Mouse (Mus musculus): ENCODE measurements around the gene Mgat3. TPM values are rescaled to one million over a fixed set of nuclear protein-coding genes. Genes with fewer than 3 reads are reported as not detected.

The Mgat3 gene
- polyA plus RNA-seq, 1 experiment: 65.1 TPM

DNA sequence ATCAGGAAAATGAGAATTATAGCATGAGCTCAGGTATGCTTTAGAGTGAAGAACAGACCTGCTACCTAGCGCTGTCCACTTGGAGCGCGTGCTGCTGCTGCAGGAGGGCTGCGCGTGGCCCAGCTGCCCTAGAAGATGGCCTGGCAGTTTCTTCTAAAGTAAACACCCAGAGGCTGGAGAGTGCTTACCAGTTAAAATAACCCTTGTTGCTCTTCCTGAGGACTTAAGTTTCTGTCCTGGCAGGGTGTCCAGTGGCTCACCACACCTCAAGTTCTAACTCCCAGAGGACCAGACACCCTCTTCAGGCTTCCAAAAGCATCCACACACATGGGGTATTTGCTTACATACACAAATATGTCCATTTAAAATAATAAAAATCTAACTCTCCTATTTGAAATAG lies 28.1 kb upstream of the Mgat3 start:
- TF ChIP-seq CTCF (IDR thresholded peaks at IDR 0.05; ENCODE audit: insufficient read depth, low read depth, low read length) (no peak), POLR2A (IDR thresholded peaks at IDR 0.05; ENCODE audit: insufficient read depth, low read depth, low read length) (no peak)
- WGBS: 98% methylated on average over 5 of the region's 5 CpGs
- Histone ChIP-seq H3K4me3 (ENCODE audit: insufficient read depth, low read depth, low read length) (no peak overlapping the region), H3K27ac (ENCODE audit: insufficient read depth, low read depth, low read length) (no peak overlapping the region), H3K4me1 (ENCODE audit: control insufficient read depth, insufficient read depth, low read length) (peaks cover 5% of the 10 kb centered on the region)

DNA sequence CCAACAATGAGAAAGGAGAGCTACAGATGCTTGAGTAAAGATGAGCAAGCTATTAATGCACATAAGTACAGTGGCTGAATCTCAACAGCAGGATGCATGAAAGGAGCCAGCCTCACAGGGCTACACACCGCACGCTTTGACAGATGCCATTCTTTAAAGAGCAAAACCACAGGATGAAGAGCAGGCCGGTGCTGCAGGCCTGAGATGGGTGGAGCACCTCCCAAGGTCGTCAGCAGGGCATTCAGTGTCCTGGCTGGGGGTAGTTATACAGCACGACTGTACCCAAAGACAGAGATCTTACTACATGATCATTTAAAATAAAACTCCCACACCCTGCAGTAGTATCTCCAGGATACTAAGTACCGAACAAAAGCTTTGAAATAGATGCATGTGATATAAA lies 27.4 kb upstream of the Mgat3 start:
- WGBS: 54% methylated on average over 6 of the region's 6 CpGs
- Histone ChIP-seq H3K27ac (ENCODE audit: insufficient read depth, low read depth, low read length) (no peak overlapping the region), H3K4me3 (ENCODE audit: insufficient read depth, low read depth, low read length) (no peak overlapping the region), H3K4me1 (ENCODE audit: control insufficient read depth, insufficient read depth, low read length) (peaks cover 5% of the 10 kb centered on the region)
- no peak for TF ChIP-seq POLR2A (IDR thresholded peaks at IDR 0.05; ENCODE audit: insufficient read depth, low read depth, low read length)

DNA sequence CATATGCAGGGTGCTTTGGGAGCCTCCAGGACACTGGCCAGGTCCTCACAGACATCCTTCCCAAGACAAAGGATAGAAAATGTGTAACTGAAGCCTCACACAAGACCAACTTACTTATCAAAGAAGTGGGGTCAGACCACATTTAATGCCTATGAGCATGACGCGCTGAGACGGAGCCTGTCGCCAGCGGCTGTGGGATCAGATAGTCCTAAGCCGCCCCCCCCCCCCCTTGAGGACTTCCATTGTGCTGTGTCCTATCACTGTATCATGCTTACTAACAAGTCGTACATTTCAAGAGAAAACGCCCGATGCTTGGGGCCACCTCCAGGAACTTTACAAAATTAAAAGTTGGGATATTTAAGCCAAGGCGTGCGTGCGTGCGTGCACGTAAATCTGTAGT lies 26.4 kb upstream of the Mgat3 start:
- H3K4me3 ChIP-seq (ENCODE audit: insufficient read depth, low read depth, low read length): no peak overlapping the region
- H3K27ac ChIP-seq (ENCODE audit: insufficient read depth, low read depth, low read length): no peak overlapping the region
- peaks cover 5% of the 10 kb centered on the region for H3K4me1 ChIP-seq (ENCODE audit: control insufficient read depth, insufficient read depth, low read length)
- WGBS: 91% methylated on average over 14 of the region's 14 CpGs
- TF ChIP-seq CTCF (IDR thresholded peaks at IDR 0.05; ENCODE audit: insufficient read depth, low read depth, low read length) (no peak), POLR2A (IDR thresholded peaks at IDR 0.05; ENCODE audit: insufficient read depth, low read depth, low read length) (no peak)

DNA sequence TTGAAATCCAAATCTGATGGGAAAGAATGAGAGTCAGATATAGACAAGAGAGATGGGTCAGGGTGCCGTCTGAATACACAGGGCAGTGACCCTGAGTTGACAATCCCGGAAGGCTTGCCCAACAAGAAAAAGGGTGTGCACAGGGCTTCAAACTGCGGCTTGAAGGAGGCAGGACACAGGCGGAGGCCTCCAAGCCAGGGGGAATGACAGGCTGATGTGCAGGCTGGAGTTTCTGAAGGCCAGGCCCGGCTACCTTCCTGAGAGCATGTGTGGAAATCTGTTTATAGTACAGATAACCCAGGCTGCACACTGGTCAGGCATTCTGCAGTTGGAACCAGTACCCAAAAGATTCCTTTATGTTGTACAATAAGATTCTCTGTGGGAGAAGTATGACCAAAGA lies 26.0 kb upstream of the Mgat3 start:
- Histone ChIP-seq H3K4me1 (ENCODE audit: control insufficient read depth, insufficient read depth, low read length) (peaks cover 5% of the 10 kb centered on the region), H3K4me3 (ENCODE audit: insufficient read depth, low read depth, low read length) (no peak overlapping the region), H3K27ac (ENCODE audit: insufficient read depth, low read depth, low read length) (no peak overlapping the region)
- TF ChIP-seq CTCF (IDR thresholded peaks at IDR 0.05; ENCODE audit: insufficient read depth, low read depth, low read length) (no peak), POLR2A (IDR thresholded peaks at IDR 0.05; ENCODE audit: insufficient read depth, low read depth, low read length) (no peak)
- 91% methylated on average over 5 of the region's 5 CpGs for WGBS

DNA sequence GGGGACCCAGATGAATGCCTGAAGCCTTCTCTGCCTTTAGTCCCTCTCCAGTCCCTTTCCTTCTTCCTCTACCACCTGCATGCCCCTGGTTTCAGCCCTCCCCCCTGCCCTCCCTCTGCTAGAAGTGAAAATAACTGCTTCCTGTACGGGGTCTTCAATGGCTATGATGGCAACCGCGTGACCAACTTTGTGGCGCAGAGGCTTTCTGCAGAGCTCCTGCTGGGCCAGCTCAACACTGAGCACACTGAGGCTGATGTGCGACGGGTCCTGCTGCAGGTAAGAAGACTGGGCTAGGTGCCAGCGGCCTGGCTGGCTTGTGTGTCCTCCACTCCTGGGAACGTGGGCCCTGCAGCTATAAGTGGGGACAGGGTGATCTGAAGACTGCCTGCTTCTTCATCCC lies 25.0 kb upstream of the Mgat3 start:
- no peak overlapping the region for H3K4me3 ChIP-seq (ENCODE audit: insufficient read depth, low read depth, low read length)
- 76% methylated on average over 8 of the region's 8 CpGs for WGBS
- peaks cover 5% of the 10 kb centered on the region for H3K4me1 ChIP-seq (ENCODE audit: control insufficient read depth, insufficient read depth, low read length)
- TF ChIP-seq CTCF (IDR thresholded peaks at IDR 0.05; ENCODE audit: insufficient read depth, low read depth, low read length) (no peak), POLR2A (IDR thresholded peaks at IDR 0.05; ENCODE audit: insufficient read depth, low read depth, low read length) (no peak)
- no peak overlapping the region for H3K27ac ChIP-seq (ENCODE audit: insufficient read depth, low read depth, low read length)

DNA sequence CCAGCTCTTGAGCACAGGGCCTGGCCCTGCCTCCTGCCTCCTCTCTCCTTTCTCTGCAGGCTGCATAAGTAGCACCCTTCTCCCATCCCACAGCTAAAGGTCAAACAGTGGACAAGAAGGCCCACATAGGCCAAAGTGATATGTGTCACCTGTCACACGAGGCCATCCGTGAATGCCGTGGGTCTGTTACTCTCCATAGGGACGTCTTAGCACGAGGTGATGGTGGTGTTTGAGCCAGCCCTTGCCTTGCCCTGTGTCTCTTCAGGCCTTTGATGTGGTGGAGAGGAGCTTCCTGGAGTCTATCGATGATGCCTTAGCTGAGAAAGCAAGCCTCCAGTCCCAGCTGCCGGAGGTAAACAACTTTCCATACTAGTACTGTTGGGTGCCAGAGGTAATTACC lies 24.0 kb upstream of the Mgat3 start:
- TF ChIP-seq POLR2A (IDR thresholded peaks at IDR 0.05; ENCODE audit: insufficient read depth, low read depth, low read length) (no peak), CTCF (IDR thresholded peaks at IDR 0.05; ENCODE audit: insufficient read depth, low read depth, low read length) (no peak)
- no peak overlapping the region; the same call in 1 of the 2 replicates for H3K27ac ChIP-seq (ENCODE audit: insufficient read depth, low read depth, low read length)
- WGBS: 96% methylated on average over 7 of the region's 7 CpGs
- peaks cover 3% of the 10 kb centered on the region for H3K4me1 ChIP-seq (ENCODE audit: control insufficient read depth, insufficient read depth, low read length)
- H3K4me3 ChIP-seq (ENCODE audit: insufficient read depth, low read depth, low read length): no peak overlapping the region

DNA sequence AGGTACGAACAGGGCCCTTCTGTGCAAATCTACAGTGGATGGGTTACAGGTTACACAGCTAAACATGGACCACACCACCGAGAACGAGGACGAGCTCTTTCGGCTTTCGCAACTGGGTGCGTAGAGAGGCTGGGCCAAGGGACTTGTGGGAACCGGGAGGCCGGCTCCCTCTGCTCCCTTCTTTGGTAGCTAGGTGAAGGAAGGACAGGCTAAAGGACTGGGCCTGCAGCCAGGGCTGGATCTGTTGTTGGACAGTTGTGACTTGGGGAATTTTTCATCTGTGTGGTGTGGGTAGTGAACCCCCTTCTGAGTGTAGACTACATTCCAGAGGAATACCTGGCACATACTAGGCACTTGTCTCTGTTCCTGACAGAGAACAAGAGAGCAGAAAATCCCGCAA lies 20.9 kb upstream of the Mgat3 start:
- TF ChIP-seq POLR2A (IDR thresholded peaks at IDR 0.05; ENCODE audit: insufficient read depth, low read depth, low read length): no peak
- TF ChIP-seq CTCF (IDR thresholded peaks at IDR 0.05; ENCODE audit: insufficient read depth, low read depth, low read length): no peak
- WGBS: 87% methylated on average over 10 of the region's 10 CpGs
- Histone ChIP-seq H3K4me3 (ENCODE audit: insufficient read depth, low read depth, low read length) (no peak overlapping the region), H3K27ac (ENCODE audit: insufficient read depth, low read depth, low read length) (no peak overlapping the region), H3K4me1 (ENCODE audit: control insufficient read depth, insufficient read depth, low read length) (no peaks in the 10 kb centered on the region)

DNA sequence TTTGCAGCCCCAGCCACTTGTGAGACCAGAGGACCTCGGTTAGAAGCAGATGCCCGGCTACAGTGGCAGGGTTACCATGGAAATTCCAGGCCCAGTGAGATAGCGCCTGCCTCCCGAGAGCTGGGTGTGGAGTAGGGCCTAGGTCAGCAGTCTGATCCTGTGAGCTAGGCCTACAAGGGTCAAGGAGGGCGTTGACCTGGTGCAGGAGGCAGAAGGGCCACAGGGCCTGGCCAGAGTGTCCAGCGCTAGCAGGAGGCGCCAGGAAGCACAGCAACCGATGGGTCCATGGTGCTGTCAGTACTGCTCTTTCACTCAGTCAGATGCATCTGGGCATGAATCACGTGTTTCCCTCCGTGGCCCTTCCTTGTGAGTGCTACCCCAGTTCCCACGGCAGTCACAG lies 19.8 kb upstream of the Mgat3 start:
- H3K4me1 ChIP-seq (ENCODE audit: control insufficient read depth, insufficient read depth, low read length): peaks cover 3% of the 10 kb centered on the region; the same call in 1 of the 2 replicates
- TF ChIP-seq CTCF (IDR thresholded peaks at IDR 0.05; ENCODE audit: insufficient read depth, low read depth, low read length): no peak
- TF ChIP-seq POLR2A (IDR thresholded peaks at IDR 0.05; ENCODE audit: insufficient read depth, low read depth, low read length): no peak
- no peak overlapping the region for H3K27ac ChIP-seq (ENCODE audit: insufficient read depth, low read depth, low read length)
- WGBS: 83% methylated on average over 11 of the region's 11 CpGs
- no peak overlapping the region for H3K4me3 ChIP-seq (ENCODE audit: insufficient read depth, low read depth, low read length)

DNA sequence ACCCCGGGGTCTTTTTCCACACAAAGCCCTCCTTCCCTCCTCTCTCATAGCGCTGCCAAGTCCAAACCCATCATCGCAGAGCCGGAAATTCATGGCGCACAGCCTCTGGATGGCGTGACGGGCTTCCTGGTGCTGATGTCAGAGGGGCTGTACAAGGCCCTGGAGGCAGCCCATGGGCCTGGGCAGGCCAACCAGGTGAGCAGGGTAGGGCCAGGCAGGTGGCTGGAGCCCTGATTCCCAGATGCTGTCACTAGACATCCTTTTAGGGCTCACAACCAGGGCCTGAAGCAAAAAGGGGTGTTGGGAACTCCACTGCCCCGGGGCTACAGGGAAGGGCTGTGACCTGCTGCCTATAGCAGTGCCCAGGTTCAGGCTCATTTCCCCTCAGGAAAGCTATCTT lies 17.8 kb upstream of the Mgat3 start:
- Histone ChIP-seq H3K4me1 (ENCODE audit: control insufficient read depth, insufficient read depth, low read length) (peaks cover 14% of the 10 kb centered on the region; the same call in 1 of the 2 replicates), H3K27ac (ENCODE audit: insufficient read depth, low read depth, low read length) (no peak overlapping the region), H3K4me3 (ENCODE audit: insufficient read depth, low read depth, low read length) (no peak overlapping the region)
- WGBS: 95% methylated on average over 8 of the region's 8 CpGs
- TF ChIP-seq POLR2A (IDR thresholded peaks at IDR 0.05; ENCODE audit: insufficient read depth, low read depth, low read length): no peak
- no peak for TF ChIP-seq CTCF (IDR thresholded peaks at IDR 0.05; ENCODE audit: insufficient read depth, low read depth, low read length)

Data from olfactory bulb, adult 2 months (tissue).